Mouse (Mus musculus) liver, adult 10 weeks (tissue): ENCODE data around the gene Tmem126b. TPM values are rescaled to one million over a fixed set of nuclear protein-coding genes. Genes with fewer than 3 reads are reported as not detected.

Experiments
- polyA plus RNA-seq: library from polyadenylated mRNA; stranded (reverse); fragments of 350-450 nt; fragmentation: Illumina TruSeq; extraction: RNeasy Lipid Tissue Mini Kit (QIAGEN cat#74804); gene quantifications from one replicate; pipeline ENCODE4 v1.2.3, GENCODE M21; 2014; ENCODE audit warnings: low read depth, low replicate concordance

Tmem126b gene
- 34.9 TPM for polyA plus RNA-seq

DNA sequence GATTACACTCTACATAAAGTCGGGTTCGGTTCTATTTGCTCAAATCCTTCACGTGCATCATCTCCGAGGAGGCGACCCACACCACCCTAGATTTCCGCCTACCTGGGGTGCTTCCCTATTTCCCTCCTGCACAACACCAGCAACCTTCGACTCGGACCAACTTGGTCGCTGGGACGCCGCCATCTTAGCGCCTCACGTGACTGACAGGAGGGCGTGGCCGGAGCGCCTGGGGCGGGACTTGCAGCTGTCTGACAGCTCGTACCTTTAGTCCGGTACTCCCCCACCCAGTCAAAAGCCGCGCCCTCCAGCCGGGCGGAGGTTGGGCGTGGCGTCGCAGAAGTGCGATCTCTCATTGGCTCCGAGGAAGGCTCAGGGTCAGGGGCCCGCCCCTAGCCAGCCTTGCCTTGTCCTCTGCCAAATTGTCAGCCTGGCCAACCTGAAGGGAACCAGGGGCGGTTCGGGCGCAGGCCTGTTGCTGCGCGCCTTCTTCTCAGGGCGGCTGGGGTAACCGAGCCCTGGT lies at the start of gene Tmem126b:
TSS of gene Tmem126b (minus strand) at position 209 of the 520 bp plus-strand sequence.

GRCm38 (mm10) chr7:90476313-90477245 lies 778 bp upstream of the Tmem126b start, which contains the start of gene Dlg2:
Gene Dlg2, plus strand, starts transcription at chr7:90476672.

DNA sequence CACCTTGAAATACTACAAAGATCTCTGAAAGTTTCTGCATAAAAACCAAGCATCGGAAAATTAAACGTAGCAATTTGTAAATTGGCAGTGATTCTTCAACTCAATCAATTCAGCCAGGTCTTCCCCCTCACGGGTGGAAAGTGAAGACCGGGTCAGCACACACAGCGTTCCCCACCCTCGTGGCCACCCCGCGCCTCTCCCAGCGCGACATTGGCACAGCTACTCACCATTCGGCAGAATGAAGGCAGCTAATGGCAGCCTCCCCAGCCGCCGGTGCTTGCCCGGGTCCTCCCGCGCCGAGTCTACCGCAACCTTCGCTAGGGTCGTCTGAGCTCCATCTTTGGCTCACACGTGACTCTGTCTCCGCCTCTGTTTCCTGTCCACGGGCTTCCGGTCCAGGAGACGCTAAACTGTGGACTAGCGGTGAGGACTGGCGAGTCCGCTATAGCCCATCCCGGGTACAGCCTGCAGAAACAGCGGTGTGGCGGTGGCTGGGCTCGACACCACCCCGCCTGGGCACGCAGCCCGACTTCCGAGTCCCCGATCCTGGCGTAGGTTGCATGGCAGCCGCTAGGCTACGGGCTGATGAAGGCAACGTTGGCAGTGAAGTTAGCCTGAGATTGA lies 18.8 kb downstream of the Tmem126b start, which contains the start of gene Tmem126a:
TSS of gene Tmem126a (minus strand) at position 385 of the 624 bp plus-strand sequence.

GRCm38 (mm10) chr7:90442518-90443080 lies 33.2 kb downstream of the Tmem126b start, which contains the start of gene Crebzf:
Gene Crebzf, plus strand, starts transcription at chr7:90442729.

GRCm38 (mm10) chr7:90426020-90427001 lies 49.5 kb downstream of the Tmem126b start, which contains the start of gene Ccdc89:
Gene Ccdc89, plus strand, starts transcription at chr7:90426577.

Other genes starting within 250 kb of the Tmem126b start
- gene Ccdc83, start 210.2 kb downstream of the Tmem126b start, polyA plus RNA-seq = not detected
- 1.0 TPM for gene Sytl2, start 173.7 kb downstream of the Tmem126b start, polyA plus RNA-seq
- gene Ccdc89, start 49.4 kb downstream of the Tmem126b start, polyA plus RNA-seq = not detected
- 68.7 TPM for gene Crebzf, start 33.3 kb downstream of the Tmem126b start, polyA plus RNA-seq
- gene Tmem126a, start 18.8 kb downstream of the Tmem126b start, polyA plus RNA-seq = 146 TPM
- 1.7 TPM for gene Dlg2, start 671 bp upstream of the Tmem126b start, polyA plus RNA-seq